Mouse (Mus musculus): Measurements from ENCODE around the gene Camkk1. TPM values are rescaled to one million over a fixed set of nuclear protein-coding genes. Genes with fewer than 3 reads are reported as not detected.
A peak's percentile ranks its signal among the peaks of the same experiment; 100 is the strongest.

The Camkk1 gene
- polyA plus RNA-seq (2015; fragmentation: Nextera tagmentation; extraction: Ambion mirVana) = 29.8 and 30.6 TPM in 2 replicates

DNA sequence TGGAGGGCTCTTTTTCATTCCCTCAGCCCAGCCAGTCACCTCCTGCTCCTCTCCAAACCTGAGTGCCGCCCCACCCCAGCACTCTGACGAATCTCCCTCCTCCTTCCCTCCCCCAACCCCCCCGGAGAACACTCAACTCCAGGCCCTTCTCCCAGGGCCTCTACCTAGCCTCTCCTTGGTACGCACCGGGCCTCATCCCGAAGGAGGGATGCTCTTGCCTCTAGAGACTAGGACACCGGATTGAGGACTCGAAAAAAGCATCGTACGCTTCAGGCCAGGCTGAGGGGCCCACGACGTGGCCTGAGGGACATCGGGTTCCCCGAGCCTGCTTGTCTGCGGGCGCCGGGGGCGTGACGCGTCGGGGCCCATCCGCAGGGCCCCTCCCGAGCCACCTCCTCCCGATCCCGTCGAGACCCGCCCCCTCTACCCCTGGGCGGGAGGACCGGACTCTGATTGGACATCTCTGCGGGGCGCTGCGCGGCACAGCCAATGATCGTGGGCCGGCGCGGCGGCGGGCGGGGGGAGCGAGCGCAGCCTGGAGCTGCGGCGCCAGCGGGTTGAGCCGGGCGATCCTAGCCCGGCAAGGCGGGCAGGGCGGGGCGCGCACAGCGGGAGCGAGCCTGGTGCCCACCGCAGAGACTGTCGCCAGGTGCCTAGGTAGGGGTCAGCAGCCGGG lies at the start of gene Camkk1:
Gene Camkk1, plus strand, starts transcription at position 538 of the 676 bp plus-strand sequence.
- ATAC-seq (replicated peaks) = peak; percentile 95
- H3K4me1 ChIP-seq = peaks cover 16% of the 10 kb centered on the region
- WGBS = under 1% methylated on average over 57 of the region's 57 CpGs
- no peaks in the 10 kb centered on the region for H3K36me3 ChIP-seq (replicated peaks)
- H3K27me3 ChIP-seq (replicated peaks) = peaks cover 15% of the 10 kb centered on the region
- H3K4me2 ChIP-seq = peak within 1 kb of the TSS; percentile 92
- no peaks in the 10 kb centered on the region for H3K9me3 ChIP-seq
- H3K4me3 ChIP-seq = peak within 1 kb of the TSS; percentile 76
- peak within 1 kb of the TSS; percentile 66 for H3K9ac ChIP-seq
- H3K27ac ChIP-seq = peak within 1 kb of the TSS; percentile 76

DNA sequence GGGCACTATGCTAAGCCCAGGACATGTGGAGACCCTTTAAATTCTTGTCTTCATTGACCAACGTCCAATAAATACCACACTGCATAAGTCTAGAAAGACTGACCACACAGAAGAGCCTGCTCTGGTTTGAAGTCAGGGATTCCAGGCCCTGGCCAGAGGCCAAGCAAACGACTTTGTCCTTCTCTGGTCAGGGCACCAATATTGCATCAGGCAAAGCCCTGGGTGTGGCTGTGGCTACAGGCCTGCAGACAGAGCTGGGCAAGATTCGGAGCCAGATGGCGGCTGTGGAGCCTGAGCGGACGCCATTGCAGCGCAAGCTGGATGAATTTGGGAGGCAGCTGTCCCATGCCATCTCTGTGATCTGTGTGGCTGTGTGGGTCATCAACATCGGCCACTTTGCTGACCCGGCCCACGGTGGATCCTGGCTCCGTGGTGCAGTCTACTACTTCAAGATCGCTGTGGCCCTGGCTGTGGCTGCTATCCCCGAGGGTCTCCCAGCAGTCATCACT lies 43.8 kb upstream of the Camkk1 start:
- 83% methylated on average over 13 of the region's 13 CpGs for WGBS
- Histone ChIP-seq H3K9ac (no peak overlapping the region), H3K4me2 (no peak overlapping the region), H3K27me3 (replicated peaks) (no peaks in the 10 kb centered on the region), H3K4me3 (no peak overlapping the region), H3K36me3 (replicated peaks) (no peaks in the 10 kb centered on the region), H3K9me3 (no peaks in the 10 kb centered on the region), H3K27ac (no peak overlapping the region), H3K4me1 (no peaks in the 10 kb centered on the region)
- no peak for ATAC-seq (replicated peaks)

- no peak overlapping the region for H3K4me2 ChIP-seq
- H3K4me3 ChIP-seq = no peak overlapping the region
- 86% methylated on average over 9 of the region's 9 CpGs for WGBS
- no peaks in the 10 kb centered on the region for H3K4me1 ChIP-seq
- no peaks in the 10 kb centered on the region for H3K9me3 ChIP-seq
- no peaks in the 10 kb centered on the region for H3K36me3 ChIP-seq (replicated peaks)
- no peak for ATAC-seq (replicated peaks)
- H3K27ac ChIP-seq = no peak overlapping the region
- H3K27me3 ChIP-seq (replicated peaks) = no peaks in the 10 kb centered on the region
- no peak overlapping the region for H3K9ac ChIP-seq
Measured at GRCm38 (mm10) chr11:72982516-72982915, 36.3 kb upstream of the Camkk1 start.

GRCm38 (mm10) chr11:72983283-72983682 lies 35.5 kb upstream of the Camkk1 start:
- Histone ChIP-seq H3K27ac (no peak overlapping the region), H3K4me3 (no peak overlapping the region), H3K9ac (no peak overlapping the region), H3K4me2 (no peak overlapping the region), H3K27me3 (replicated peaks) (no peaks in the 10 kb centered on the region), H3K9me3 (no peaks in the 10 kb centered on the region), H3K36me3 (replicated peaks) (no peaks in the 10 kb centered on the region), H3K4me1 (no peaks in the 10 kb centered on the region)
- no peak for ATAC-seq (replicated peaks)
- 52% methylated on average over 5 of the region's 5 CpGs for WGBS

DNA sequence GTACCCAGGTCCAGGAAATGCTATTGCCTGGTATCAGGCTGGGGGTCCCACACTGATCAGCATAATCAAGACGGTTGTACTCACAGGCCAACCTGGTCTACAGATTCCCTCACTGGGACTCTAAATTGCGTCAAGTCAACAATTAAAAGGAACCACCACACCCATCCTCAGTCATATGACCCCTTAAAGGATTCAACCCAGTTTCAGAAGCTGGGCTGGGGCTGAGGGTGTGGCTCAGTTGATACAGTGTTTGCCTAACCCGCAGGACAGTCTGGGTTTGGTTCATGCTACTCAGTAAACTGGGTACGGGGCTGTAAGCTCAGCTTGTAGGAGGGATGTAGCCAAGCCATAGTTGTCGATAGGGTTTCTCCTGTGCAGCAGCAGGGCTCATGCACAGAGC lies 32.1 kb upstream of the Camkk1 start:
- WGBS = 80% methylated on average over 5 of the region's 5 CpGs
- Histone ChIP-seq H3K9me3 (no peaks in the 10 kb centered on the region), H3K4me3 (no peak overlapping the region), H3K36me3 (replicated peaks) (no peaks in the 10 kb centered on the region), H3K4me1 (no peaks in the 10 kb centered on the region), H3K27ac (no peak overlapping the region), H3K4me2 (no peak overlapping the region), H3K9ac (no peak overlapping the region), H3K27me3 (replicated peaks) (no peaks in the 10 kb centered on the region)
- ATAC-seq (replicated peaks) = no peak

GRCm38 (mm10) chr11:72987234-72987633 lies 31.6 kb upstream of the Camkk1 start:
- no peak overlapping the region for H3K4me2 ChIP-seq
- ATAC-seq (replicated peaks) = no peak
- 73% methylated on average over 5 of the region's 5 CpGs for WGBS
- no peaks in the 10 kb centered on the region for H3K27me3 ChIP-seq (replicated peaks)
- no peaks in the 10 kb centered on the region for H3K36me3 ChIP-seq (replicated peaks)
- H3K9me3 ChIP-seq = no peaks in the 10 kb centered on the region
- no peak overlapping the region for H3K4me3 ChIP-seq
- H3K4me1 ChIP-seq = no peaks in the 10 kb centered on the region
- no peak overlapping the region for H3K27ac ChIP-seq
- no peak overlapping the region for H3K9ac ChIP-seq

- no peak overlapping the region for H3K4me3 ChIP-seq
- no peaks in the 10 kb centered on the region for H3K36me3 ChIP-seq (replicated peaks)
- H3K4me2 ChIP-seq = no peak overlapping the region
- no peak overlapping the region for H3K27ac ChIP-seq
- 83% methylated on average over 5 of the region's 5 CpGs for WGBS
- no peaks in the 10 kb centered on the region for H3K4me1 ChIP-seq
- H3K9ac ChIP-seq = no peak overlapping the region
- ATAC-seq (replicated peaks) = no peak
- no peaks in the 10 kb centered on the region for H3K27me3 ChIP-seq (replicated peaks)
- no peaks in the 10 kb centered on the region for H3K9me3 ChIP-seq
Measured at GRCm38 (mm10) chr11:72987807-72988206, 31.0 kb upstream of the Camkk1 start.

GRCm38 (mm10) chr11:72989044-72989443 lies 29.8 kb upstream of the Camkk1 start:
- Histone ChIP-seq H3K27me3 (replicated peaks) (no peaks in the 10 kb centered on the region), H3K9me3 (no peaks in the 10 kb centered on the region), H3K36me3 (replicated peaks) (no peaks in the 10 kb centered on the region), H3K27ac (no peak overlapping the region), H3K4me2 (no peak overlapping the region), H3K4me3 (no peak overlapping the region), H3K4me1 (no peaks in the 10 kb centered on the region), H3K9ac (no peak overlapping the region)
- no peak for ATAC-seq (replicated peaks)
- 89% methylated on average over 6 of the region's 6 CpGs for WGBS

DNA sequence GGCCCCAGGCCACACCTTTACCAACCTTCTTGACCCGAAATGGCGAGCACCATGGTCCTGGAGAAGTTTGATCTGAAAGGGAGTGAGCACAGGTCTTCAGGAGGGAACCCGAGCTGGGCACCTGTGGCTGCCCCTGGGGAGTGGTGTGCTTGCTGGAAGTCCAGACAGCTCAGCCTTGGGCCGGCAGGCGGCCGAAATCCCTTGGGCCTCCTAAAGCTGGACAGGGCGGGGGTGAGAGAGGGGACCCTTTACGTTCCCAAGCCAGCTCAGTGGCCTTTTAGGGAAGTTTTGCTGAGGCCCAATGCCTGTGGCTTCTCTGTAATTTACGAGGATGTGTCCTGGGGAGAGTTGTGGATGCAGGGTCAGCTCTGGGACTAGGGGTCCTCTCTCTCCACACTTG lies 28.1 kb upstream of the Camkk1 start:
- Histone ChIP-seq H3K27ac (no peak overlapping the region), H3K9me3 (no peaks in the 10 kb centered on the region), H3K4me3 (no peak overlapping the region), H3K4me1 (no peaks in the 10 kb centered on the region), H3K4me2 (no peak overlapping the region), H3K9ac (no peak overlapping the region), H3K27me3 (replicated peaks) (no peaks in the 10 kb centered on the region), H3K36me3 (replicated peaks) (no peaks in the 10 kb centered on the region)
- 78% methylated on average over 9 of the region's 9 CpGs for WGBS
- ATAC-seq (replicated peaks) = no peak

GRCm38 (mm10) chr11:72991961-72992360 lies 26.8 kb upstream of the Camkk1 start:
- H3K4me3 ChIP-seq = no peak overlapping the region
- no peak for ATAC-seq (replicated peaks)

DNA sequence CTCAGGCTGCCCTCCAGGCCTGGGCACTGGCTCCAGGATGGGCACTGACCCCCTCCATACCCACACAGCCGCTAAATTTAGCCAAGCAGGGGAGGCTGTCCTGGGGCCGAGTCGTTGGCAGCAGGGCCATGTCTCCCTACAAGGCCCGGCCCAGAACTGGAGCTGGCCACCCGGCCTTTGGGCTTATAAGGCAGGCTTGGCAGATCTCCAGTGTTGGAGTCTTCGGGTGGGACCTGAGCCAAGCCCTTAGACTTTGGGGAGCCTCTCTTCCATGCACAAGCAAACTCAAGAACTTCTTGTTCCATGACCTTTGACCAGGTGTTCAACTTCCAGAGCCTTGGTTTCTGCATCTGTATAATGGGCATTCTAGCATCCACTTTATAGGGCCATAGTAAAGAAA lies 22.5 kb upstream of the Camkk1 start:
- Histone ChIP-seq H3K27me3 (replicated peaks) (no peaks in the 10 kb centered on the region), H3K36me3 (replicated peaks) (no peaks in the 10 kb centered on the region), H3K4me2 (no peak overlapping the region), H3K4me1 (no peaks in the 10 kb centered on the region), H3K4me3 (no peak overlapping the region), H3K9ac (no peak overlapping the region), H3K9me3 (no peaks in the 10 kb centered on the region), H3K27ac (no peak overlapping the region)
- ATAC-seq (replicated peaks) = no peak
- WGBS = 90% methylated on average over 6 of the region's 6 CpGs

More at GRCm38 (mm10) chr11:72991961-72992360, 26.8 kb upstream of the Camkk1 start:
- no peak overlapping the region for H3K9ac ChIP-seq
- H3K36me3 ChIP-seq (replicated peaks) = no peaks in the 10 kb centered on the region
- WGBS = 68% methylated on average over 9 of the region's 9 CpGs
- H3K27me3 ChIP-seq (replicated peaks) = no peaks in the 10 kb centered on the region
- H3K4me2 ChIP-seq = no peak overlapping the region
- H3K4me1 ChIP-seq = no peaks in the 10 kb centered on the region
- H3K9me3 ChIP-seq = no peaks in the 10 kb centered on the region
- no peak overlapping the region for H3K27ac ChIP-seq

DNA sequence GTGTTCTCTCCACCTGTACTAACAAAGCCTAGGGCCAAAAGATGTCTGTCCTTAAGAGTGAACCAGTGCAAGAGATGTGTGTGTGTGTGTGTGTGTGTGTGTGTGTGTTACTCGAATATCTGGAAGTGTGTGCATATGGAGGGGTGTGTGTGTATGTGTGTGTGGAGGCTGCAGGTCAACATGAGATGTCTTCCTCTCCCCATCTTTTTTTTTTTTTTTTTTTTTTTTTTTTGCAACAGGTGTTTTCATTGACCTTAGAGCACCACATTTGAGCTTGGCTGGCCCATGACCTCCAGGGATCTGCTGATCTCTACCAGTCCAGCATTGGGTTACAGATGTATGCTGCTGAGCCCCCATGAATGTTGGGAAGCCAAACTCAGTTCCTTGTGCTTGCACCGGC lies 22.0 kb upstream of the Camkk1 start:
- Histone ChIP-seq H3K4me2 (no peak overlapping the region), H3K9me3 (no peaks in the 10 kb centered on the region), H3K36me3 (replicated peaks) (no peaks in the 10 kb centered on the region), H3K27me3 (replicated peaks) (no peaks in the 10 kb centered on the region), H3K4me1 (no peaks in the 10 kb centered on the region), H3K9ac (no peak overlapping the region), H3K4me3 (no peak overlapping the region), H3K27ac (no peak overlapping the region)
- 79% methylated on average over 2 of the region's 2 CpGs for WGBS
- ATAC-seq (replicated peaks) = no peak
